In genomic region chr15:100227663-100228534, GRCm38 (mm10) we compare ENCODE assay signal across 8 mouse cellular contexts. TPM values are rescaled to one million over a fixed set of nuclear protein-coding genes. Genes with fewer than 3 reads are reported as not detected.
DNase-seq lines count a peak whose midpoint lies in the region; ATAC-seq and TF ChIP-seq lines count a peak whose summit lies in the region.

Gene Atf1 (plus strand): TSS chr15:100227819.

- H3K36me3 ChIP-seq in ES-Bruce4 (ENCODE audit: control insufficient read depth, insufficient read depth, low read length, poor library complexity, severe bottlenecking): 0 out of 2 replicates have a peak, but pooled peaks cover 2% of the 10 kb centered on the region
- H3K36me3 ChIP-seq in forebrain, embryonic 12.5 days (replicated peaks): peaks cover 14% of the 10 kb centered on the region; the same call in 1 of the 2 replicates
- peaks cover 5% of the 10 kb centered on the region for H3K36me3 ChIP-seq in heart, embryonic 16.5 days (ENCODE audit: control insufficient read depth, insufficient read depth)
- H3K36me3 ChIP-seq in liver, postnatal 0 days (replicated peaks; ENCODE audit: insufficient read depth, low read length): peaks cover 3% of the 10 kb centered on the region; the same call in 1 of the 2 replicates
- H3K36me3 ChIP-seq in neural tube, embryonic 13.5 days: 0 out of 2 replicates have a peak, but pooled peaks cover 5% of the 10 kb centered on the region
- H3K36me3 ChIP-seq in testis, adult 2 months (ENCODE audit: control insufficient read depth, insufficient read depth, low read length): no peaks in the 10 kb centered on the region

- under 1% methylated on average over 66 of the region's 133 CpGs for WGBS in forebrain, embryonic 12.5 days
- WGBS in heart, embryonic 16.5 days: under 1% methylated on average over 97 of the region's 133 CpGs
- under 1% methylated on average over 50 of the region's 133 CpGs for WGBS in liver, postnatal 0 days (ENCODE audit: insufficient replicate concordance)
- WGBS in neural tube, embryonic 13.5 days: under 1% methylated on average over 76 of the region's 133 CpGs

- H3K27me3 ChIP-seq in ES-Bruce4 (ENCODE audit: control insufficient read depth, insufficient read depth, low read length, poor library complexity, severe bottlenecking): no peaks in the 10 kb centered on the region
- no peaks in the 10 kb centered on the region for H3K27me3 ChIP-seq in forebrain, embryonic 12.5 days
- H3K27me3 ChIP-seq in heart, embryonic 16.5 days (ENCODE audit: control insufficient read depth, insufficient read depth, low read length): no peaks in the 10 kb centered on the region
- no peaks in the 10 kb centered on the region for H3K27me3 ChIP-seq in liver, postnatal 0 days (ENCODE audit: insufficient read depth, low read length)
- no peaks in the 10 kb centered on the region for H3K27me3 ChIP-seq in neural tube, embryonic 13.5 days
- H3K27me3 ChIP-seq in testis, adult 2 months (ENCODE audit: control insufficient read depth, insufficient read depth, low read length): no peaks in the 10 kb centered on the region

- TF ChIP-seq CTCF in ES-Bruce4 (IDR thresholded peaks at IDR 0.05; ENCODE audit: low read depth, low read length): no peak
- peak; percentile 62 for TF ChIP-seq CTCF in liver, postnatal 0 days (IDR thresholded peaks at IDR 0.05; ENCODE audit: low read depth)
- no peak for TF ChIP-seq CTCF in testis, adult 2 months (IDR thresholded peaks at IDR 0.05; ENCODE audit: control insufficient read depth, insufficient read depth, insufficient replicate concordance, low read depth, low read length)

- no peak for TF ChIP-seq POLR2A in ES-Bruce4 (IDR thresholded peaks at IDR 0.05; ENCODE audit: insufficient read depth, low read length)
- peak; percentile 66 for TF ChIP-seq POLR2A in testis, adult 2 months (IDR thresholded peaks at IDR 0.05; ENCODE audit: control insufficient read depth, low read depth, low read length)

- peak within 1 kb of the TSS; percentile 99 for H3K4me3 ChIP-seq in ES-Bruce4 (ENCODE audit: low read depth, low read length)
- H3K4me3 ChIP-seq in forebrain, embryonic 12.5 days (replicated peaks): peak within 1 kb of the TSS; percentile 88
- peak within 1 kb of the TSS; percentile 87 for H3K4me3 ChIP-seq in heart, embryonic 16.5 days (ENCODE audit: low read length)
- H3K4me3 ChIP-seq in liver, postnatal 0 days (ENCODE audit: low read depth, low read length): peak within 1 kb of the TSS; percentile 79
- peak within 1 kb of the TSS; percentile 81 for H3K4me3 ChIP-seq in neural tube, embryonic 13.5 days
- H3K4me3 ChIP-seq in testis, adult 2 months (ENCODE audit: control insufficient read depth, low read depth, low read length): peak within 1 kb of the TSS; percentile 99

- peak within 1 kb of the TSS; percentile 92 for H3K9ac ChIP-seq in ES-Bruce4 (ENCODE audit: low read depth, poor library complexity, severe bottlenecking)
- H3K9ac ChIP-seq in forebrain, embryonic 12.5 days: peak within 1 kb of the TSS; percentile 99
- peak within 1 kb of the TSS; percentile 99 for H3K9ac ChIP-seq in heart, embryonic 16.5 days (ENCODE audit: low read length)
- peak within 1 kb of the TSS; percentile 91 for H3K9ac ChIP-seq in liver, postnatal 0 days (replicated peaks)
- peak within 1 kb of the TSS; percentile 100 for H3K9ac ChIP-seq in neural tube, embryonic 13.5 days

- H3K4me1 ChIP-seq in ES-Bruce4 (ENCODE audit: control insufficient read depth, insufficient read depth, low read length): peaks cover 2% of the 10 kb centered on the region
- peaks cover 20% of the 10 kb centered on the region for H3K4me1 ChIP-seq in forebrain, embryonic 12.5 days
- peaks cover 29% of the 10 kb centered on the region for H3K4me1 ChIP-seq in heart, embryonic 16.5 days (ENCODE audit: control insufficient read depth, insufficient read depth, low read length)
- peaks cover 34% of the 10 kb centered on the region for H3K4me1 ChIP-seq in liver, postnatal 0 days (ENCODE audit: insufficient read depth)
- H3K4me1 ChIP-seq in neural tube, embryonic 13.5 days (replicated peaks): peaks cover 35% of the 10 kb centered on the region
- peaks cover 15% of the 10 kb centered on the region for H3K4me1 ChIP-seq in testis, adult 2 months (ENCODE audit: control insufficient read depth, insufficient read depth, low read length)

- no peak for TF ChIP-seq EP300 in ES-Bruce4 (IDR thresholded peaks at IDR 0.05; ENCODE audit: insufficient read depth, low read depth, low read length)
- TF ChIP-seq EP300 in liver, postnatal 0 days (IDR thresholded peaks at IDR 0.05; ENCODE audit: low read depth): no peak

- H3K9me3 ChIP-seq in ES-Bruce4 (replicated peaks; ENCODE audit: control insufficient read depth, insufficient read depth, low read length, poor library complexity, severe bottlenecking): peaks cover 12% of the 10 kb centered on the region
- peaks cover 5% of the 10 kb centered on the region; the same call in 1 of the 2 replicates for H3K9me3 ChIP-seq in forebrain, embryonic 12.5 days
- peaks cover 8% of the 10 kb centered on the region; the same call in 1 of the 2 replicates for H3K9me3 ChIP-seq in heart, embryonic 16.5 days (replicated peaks; ENCODE audit: control insufficient read depth, low read length)
- H3K9me3 ChIP-seq in liver, postnatal 0 days (ENCODE audit: low read length): peaks cover 3% of the 10 kb centered on the region
- H3K9me3 ChIP-seq in neural tube, embryonic 13.5 days: 0 out of 2 replicates have a peak, but pooled peaks cover 5% of the 10 kb centered on the region

- peak within 1 kb of the TSS; percentile 90 for H3K27ac ChIP-seq in ES-Bruce4 (ENCODE audit: insufficient read depth, low read length)
- peak within 1 kb of the TSS; percentile 100 for H3K27ac ChIP-seq in forebrain, embryonic 12.5 days
- H3K27ac ChIP-seq in heart, embryonic 16.5 days (ENCODE audit: low read length): peak within 1 kb of the TSS; percentile 100
- H3K27ac ChIP-seq in liver, postnatal 0 days (ENCODE audit: low read depth): peak within 1 kb of the TSS; percentile 100
- peak within 1 kb of the TSS; percentile 100 for H3K27ac ChIP-seq in neural tube, embryonic 13.5 days (replicated peaks)
- peak within 1 kb of the TSS; percentile 100 for H3K27ac ChIP-seq in testis, adult 2 months (ENCODE audit: control insufficient read depth, insufficient read depth, low read depth, low read length)

- H3K4me2 ChIP-seq in forebrain, embryonic 12.5 days: peak within 1 kb of the TSS; percentile 73
- H3K4me2 ChIP-seq in heart, embryonic 16.5 days (ENCODE audit: low read depth, low read length): peak within 1 kb of the TSS; percentile 71
- H3K4me2 ChIP-seq in liver, postnatal 0 days (ENCODE audit: low read depth, low read length): peak within 1 kb of the TSS; percentile 79
- peak within 1 kb of the TSS; percentile 87 for H3K4me2 ChIP-seq in neural tube, embryonic 13.5 days

- DNase-seq in c-Kit-positive CD71-positive TER-119-negative erythroid progenitor cells, embryonic 14.5 days (ENCODE audit: low read depth): peak; percentile 75
- peak; percentile 94 to 95 for DNase-seq in kidney, postnatal 25 days
- DNase-seq in liver, postnatal 0 days: peak; percentile 95

- ATAC-seq in forebrain, embryonic 12.5 days (ENCODE audit: low FRiP score): peak; percentile 89
- ATAC-seq in heart, embryonic 16.5 days (replicated peaks; ENCODE audit: extremely low read depth, insufficient read depth, low FRiP score): peak; percentile 80
- peak; percentile 81 for ATAC-seq in liver, postnatal 0 days
- peak; percentile 88 for ATAC-seq in neural tube, embryonic 13.5 days (ENCODE audit: low read depth)

RNA-seq across cellular contexts. Expression of gene Atf1, which starts in this region (rescaled TPM):
- polyA plus RNA-seq in ES-Bruce4 (2011; ENCODE audit: insufficient read depth, insufficient read length, low read depth, missing spikeins): 55.8 and 60.3 TPM in 2 replicates
- 34.3 TPM in 2 replicates for polyA plus RNA-seq in forebrain, embryonic 12.5 days (2016; fragmentation: Nextera tagmentation; extraction: Ambion mirVana)
- polyA plus RNA-seq in heart, embryonic 16.5 days (2015; fragmentation: Nextera tagmentation; extraction: Ambion mirVana): 35.6 and 44.1 TPM in 2 replicates
- 23.5 and 24.4 TPM in 2 replicates for polyA plus RNA-seq in liver, postnatal 0 days (2015; fragmentation: Nextera tagmentation; extraction: Ambion mirVana)
- 14.8 and 17.7 TPM in 2 replicates for polyA plus RNA-seq in neural tube, embryonic 13.5 days (2015; fragmentation: Nextera tagmentation; extraction: Ambion mirVana)
- 254 and 277 TPM in 2 replicates for polyA plus RNA-seq in testis, adult 2 months (2012; rRNA removed)

Comparison
In these comparisons a context has a peak if more than half of its experiments do, and no peak if none do; other contexts are left out.
1. Peak in every context shown above with its lines: DNase-seq, ATAC-seq, H3K4me3 ChIP-seq and H3K27ac ChIP-seq.